Mouse (Mus musculus) ZHBTc4 (cell line): ENCODE results near the gene Dnajc7.

Experiments used
- DNase-seq: peaks from one replicate; pipeline ENCODE4 v3.0.0-alpha.2; 2011; ENCODE audit warnings: low read depth, low spot score

The Dnajc7 gene

GRCm38 (mm10) chr11:100619982-100620381 lies at the start of gene Dnajc7:
Dnajc7 (minus strand) TSS chr11:100620168.
- peak; percentile 81 for DNase-seq

GRCm38 (mm10) chr11:100659806-100660205 lies 39.8 kb upstream of the Dnajc7 start:
- no peak for DNase-seq

GRCm38 (mm10) chr11:100656458-100656857 lies 36.5 kb upstream of the Dnajc7 start:
- DNase-seq, result peak; percentile 46

GRCm38 (mm10) chr11:100655589-100655988 lies 35.6 kb upstream of the Dnajc7 start:
- peak; percentile 55 for DNase-seq

GRCm38 (mm10) chr11:100651748-100652147 lies 31.8 kb upstream of the Dnajc7 start:
- DNase-seq, result no peak

GRCm38 (mm10) chr11:100651205-100651604 lies 31.2 kb upstream of the Dnajc7 start:
- DNase-seq, result no peak

- no peak for DNase-seq
These were observed 28.4 kb upstream of the Dnajc7 start for GRCm38 (mm10) chr11:100648405-100648804.

GRCm38 (mm10) chr11:100646265-100646664 lies 26.3 kb upstream of the Dnajc7 start:
- peak; percentile 91 for DNase-seq

- DNase-seq, result no peak
These were observed 23.9 kb upstream of the Dnajc7 start for GRCm38 (mm10) chr11:100643612-100644575.

GRCm38 (mm10) chr11:100640159-100640906 lies 20.4 kb upstream of the Dnajc7 start:
- peak; percentile 92 for DNase-seq

- DNase-seq, result no peak
These were observed 14.6 kb upstream of the Dnajc7 start for GRCm38 (mm10) chr11:100634530-100634929.

GRCm38 (mm10) chr11:100628862-100629352 lies 8.9 kb upstream of the Dnajc7 start:
- no peak for DNase-seq

GRCm38 (mm10) chr11:100628056-100628455 lies 8.1 kb upstream of the Dnajc7 start:
- DNase-seq, result no peak

- DNase-seq, result peak; percentile 88
These were observed 6.8 kb upstream of the Dnajc7 start for GRCm38 (mm10) chr11:100626701-100627195.

GRCm38 (mm10) chr11:100625754-100626700 lies 6.1 kb upstream of the Dnajc7 start:
- DNase-seq, result no peak

- DNase-seq, result peak; percentile 66
These were observed 3.9 kb upstream of the Dnajc7 start for GRCm38 (mm10) chr11:100623867-100624266.

GRCm38 (mm10) chr11:100622714-100623113 lies 2.7 kb upstream of the Dnajc7 start:
- peak; percentile 97 for DNase-seq

- DNase-seq, result peak; percentile 99
These were observed 438 bp downstream of the Dnajc7 start for GRCm38 (mm10) chr11:100619485-100619975.

GRCm38 (mm10) chr11:100618761-100619484 lies 1.0 kb downstream of the Dnajc7 start, which contains the start of gene Nkiras2:
Nkiras2 (plus strand) TSS chr11:100619244.
- DNase-seq, result peak; percentile 86

GRCm38 (mm10) chr11:100617480-100617879 lies 2.5 kb downstream of the Dnajc7 start:
- no peak for DNase-seq
